Mouse (Mus musculus) ES-Bruce4 (cell line): Measurements from ENCODE around the gene Rnf207.

Experiments
- CTCF ChIP-seq: IDR thresholded peaks from one replicate; pipeline ENCODE4 v1.8.1; 2011; ENCODE audit warnings: low read depth, low read length
- POLR2A ChIP-seq: IDR thresholded peaks from one replicate; pipeline ENCODE4 v1.8.1; 2011; ENCODE audit warnings: low read length; ENCODE audit not compliant: insufficient read depth

DNA sequence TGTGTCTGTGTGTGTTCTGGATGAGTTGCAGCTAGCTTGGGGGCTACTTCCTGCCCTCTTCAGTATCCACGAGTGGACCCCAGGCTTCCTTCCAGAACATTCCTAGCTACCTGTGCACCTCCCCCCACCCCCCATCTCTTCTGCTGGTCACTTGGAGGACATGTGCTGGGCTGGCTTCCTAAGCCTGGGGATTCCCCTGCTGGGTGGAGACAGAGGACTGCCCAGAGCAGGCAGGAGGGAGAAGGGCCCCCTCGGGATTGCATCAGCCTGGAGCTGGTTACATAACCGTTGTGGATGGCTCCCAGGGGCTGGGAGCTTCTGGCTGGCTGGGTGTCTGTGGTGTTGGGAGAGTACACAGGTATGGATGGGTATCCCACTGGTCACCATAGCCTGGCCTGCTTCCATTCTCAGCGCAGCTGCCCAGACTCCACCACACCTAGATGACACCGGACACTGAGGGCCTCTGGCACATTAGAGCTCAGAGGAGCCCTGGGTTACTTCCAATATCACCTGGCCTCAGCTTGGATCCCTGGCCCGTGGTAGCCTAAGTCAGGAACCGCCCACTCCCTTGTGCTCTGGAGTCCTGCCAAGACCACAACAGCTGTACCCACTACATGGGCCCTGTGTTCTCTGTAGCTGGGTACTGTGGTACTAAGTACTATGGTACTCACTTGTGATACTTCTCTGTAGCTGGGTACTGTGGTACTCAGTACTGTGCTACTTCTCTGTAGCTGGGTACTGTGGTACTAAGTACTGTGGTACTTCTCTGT lies 26.5 kb upstream of the Rnf207 start:
- TF ChIP-seq CTCF: no peak
- TF ChIP-seq POLR2A: no peak
